Mouse (Mus musculus) forebrain, embryonic 10.5 days (tissue): ENCODE measurements around the gene Fblim1. TPM values are rescaled to one million over a fixed set of nuclear protein-coding genes. Genes with fewer than 3 reads are reported as not detected.
"Not testable (repeated sequence)": the region's sequence is repeated elsewhere in the genome, so short reads cannot be mapped to it uniquely, and the experiment has no call there.

ENCODE experiments used
- DNase-seq: peaks from one replicate; pipeline ENCODE4 v3.0.0-alpha.2; 2017; ENCODE audit warnings: low spot score; ENCODE audit errors: extremely low spot score
- H3K27ac ChIP-seq: fragments of 300-500 bp; sonication (generic); 2 replicates; pipeline ENCODE4 v1.5.1; 2016; ENCODE audit warnings: mild to moderate bottlenecking
- H3K27me3 ChIP-seq: fragments of 300-500 bp; sonication (generic); 2 replicates; pipeline ENCODE4 v1.6.1; 2016; ENCODE audit warnings: mild to moderate bottlenecking; ENCODE audit not compliant: poor library complexity, severe bottlenecking
- H3K36me3 ChIP-seq: fragments of 300-500 bp; sonication (generic); replicated peaks from 2 replicates; pipeline ENCODE4 v1.6.1; 2016; ENCODE audit warnings: mild to moderate bottlenecking, moderate library complexity
- H3K4me1 ChIP-seq: fragments of 300-500 bp; sonication (generic); 2 replicates; pipeline ENCODE4 v1.6.1; 2016
- H3K4me3 ChIP-seq: fragments of 300-500 bp; sonication (generic); 2 replicates; pipeline ENCODE4 v1.5.1; 2016; ENCODE audit warnings: mild to moderate bottlenecking, moderate library complexity
- H3K9me3 ChIP-seq: fragments of 300-500 bp; sonication (generic); 2 replicates; pipeline ENCODE4 v1.6.1; 2016; ENCODE audit warnings: mild to moderate bottlenecking, moderate library complexity
- WGBS: fragments of 180-500 bp; shearing (Covaris S2); methylation state at CpG from one replicate; pipeline ENCODE4 v1.1.7; 2016; 5-methylcytosine and 5-hydroxymethylcytosine counted together
- polyA plus RNA-seq: library from polyadenylated mRNA; unstranded; fragments of >200 nt; fragmentation: Nextera tagmentation; extraction: Ambion mirVana; gene quantifications from 2 replicates; pipeline ENCODE4 v1.2.1, GENCODE M21; 2016

Gene Fblim1
- polyA plus RNA-seq, 1 experiment from 2014 or later, result 23.2 TPM

- WGBS, result 74% methylated on average over 6 of the region's 6 CpGs
- Histone ChIP-seq H3K27me3 (0 out of 2 replicates have a peak, but pooled peaks cover 5% of the 10 kb centered on the region), H3K36me3 (no peaks in the 10 kb centered on the region), H3K9me3 (no peaks in the 10 kb centered on the region), H3K4me3 (no peak overlapping the region), H3K4me1 (peaks cover 8% of the 10 kb centered on the region), H3K27ac (no peak overlapping the region)
- no peak for DNase-seq
Measured at GRCm38 (mm10) chr4:141570004-141570403, 35.9 kb downstream of the Fblim1 start.

DNA sequence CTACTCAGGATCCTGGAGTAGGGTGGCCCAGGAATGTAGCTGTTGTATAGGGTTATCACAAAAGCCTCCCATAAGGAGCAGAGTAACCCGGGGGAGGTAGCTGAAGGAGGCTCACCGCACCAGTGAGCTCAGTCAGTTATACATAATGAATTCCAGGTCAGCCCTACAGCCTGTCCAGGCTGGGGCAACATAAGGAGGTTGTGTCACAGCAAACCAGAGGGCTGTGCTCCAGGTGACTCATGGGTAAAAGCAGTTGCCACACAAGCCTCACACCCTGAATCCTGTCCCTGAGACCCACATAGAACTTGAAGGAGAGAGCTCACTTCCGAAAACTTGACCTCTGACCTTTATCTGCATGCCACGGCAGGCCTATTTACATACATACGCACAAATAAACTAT is 36.9 kb downstream of the Fblim1 start:
- peaks cover 10% of the 10 kb centered on the region for H3K4me1 ChIP-seq
- DNase-seq, result no peak
- H3K4me3 ChIP-seq, result no peak overlapping the region
- no peaks in the 10 kb centered on the region for H3K36me3 ChIP-seq
- no peaks in the 10 kb centered on the region for H3K27me3 ChIP-seq
- WGBS, result 82% methylated on average over 5 of the region's 5 CpGs
- no peak overlapping the region for H3K27ac ChIP-seq
- H3K9me3 ChIP-seq, result no peaks in the 10 kb centered on the region

DNA sequence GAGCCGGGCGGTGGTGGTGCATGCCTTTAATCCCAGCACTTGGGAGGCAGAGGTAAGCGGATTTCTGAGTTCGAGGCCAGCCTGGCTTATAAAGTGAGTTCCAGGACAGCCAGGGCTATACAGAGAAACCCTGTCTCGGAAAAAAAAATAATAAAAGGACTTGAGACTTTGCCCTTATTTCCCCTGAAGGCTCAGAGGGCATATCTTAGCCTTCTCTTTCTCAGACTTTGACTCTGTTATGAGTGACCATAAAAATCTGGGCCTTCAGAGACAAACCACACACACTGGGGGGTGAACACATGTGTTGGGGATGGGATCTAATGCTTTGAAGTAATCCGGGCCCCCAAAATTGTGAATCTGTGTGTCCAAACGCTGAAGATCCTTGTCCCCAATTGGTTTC is 38.7 kb downstream of the Fblim1 start:
- 90% methylated on average over 7 of the region's 7 CpGs for WGBS
- not testable (repeated sequence) for H3K4me1 ChIP-seq, H3K4me3 ChIP-seq, DNase-seq, H3K36me3 ChIP-seq, H3K27me3 ChIP-seq, H3K9me3 ChIP-seq, H3K27ac ChIP-seq

DNA sequence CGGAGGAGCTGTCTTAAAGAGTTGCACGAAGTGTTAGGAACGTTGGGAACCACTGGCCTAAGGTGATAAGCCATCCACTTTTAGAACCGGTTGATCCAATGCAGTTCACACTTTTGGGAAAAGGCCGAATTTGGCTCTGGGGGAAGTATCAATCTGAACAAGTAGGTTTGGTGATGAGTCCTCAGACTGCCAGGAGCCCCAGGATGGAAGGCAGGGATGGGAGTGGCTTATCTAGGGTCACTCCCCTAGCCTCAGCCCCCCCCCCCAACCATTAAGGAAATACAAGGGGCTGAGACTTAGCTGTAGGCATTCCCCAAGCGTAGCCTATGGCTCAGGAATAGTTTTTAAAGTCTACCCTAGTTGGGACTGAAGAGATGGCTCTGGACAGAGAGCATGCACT is 39.7 kb downstream of the Fblim1 start:
- WGBS, result 90% methylated on average over 6 of the region's 6 CpGs
- H3K4me1 ChIP-seq, result peaks cover 10% of the 10 kb centered on the region
- H3K4me3 ChIP-seq, result no peak overlapping the region
- no peaks in the 10 kb centered on the region for H3K36me3 ChIP-seq
- no peak overlapping the region for H3K27ac ChIP-seq
- H3K27me3 ChIP-seq, result no peaks in the 10 kb centered on the region
- DNase-seq, result no peak
- H3K9me3 ChIP-seq, result no peaks in the 10 kb centered on the region

DNA sequence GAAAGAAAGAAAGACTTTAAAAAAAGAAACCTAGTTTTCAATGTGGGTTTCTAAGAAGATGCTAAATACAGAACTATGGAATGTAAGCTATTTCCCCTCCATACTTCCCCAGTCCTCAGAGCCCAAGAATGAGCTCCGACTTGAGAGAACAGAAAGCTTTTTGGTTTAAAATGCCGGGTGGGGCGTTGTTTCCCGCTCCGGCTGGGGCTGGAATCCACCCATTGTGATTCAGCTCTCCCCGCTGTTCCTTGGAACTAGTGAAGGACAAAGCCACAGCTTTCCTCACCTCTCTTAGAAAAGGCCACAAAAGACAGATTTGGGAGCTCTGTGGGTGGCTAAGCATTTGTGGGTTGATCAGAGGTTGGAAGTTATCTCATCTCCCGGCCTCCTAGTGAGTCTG is 40.6 kb downstream of the Fblim1 start:
- no peaks in the 10 kb centered on the region for H3K9me3 ChIP-seq
- peaks cover 10% of the 10 kb centered on the region for H3K4me1 ChIP-seq
- DNase-seq, result no peak
- no peaks in the 10 kb centered on the region for H3K36me3 ChIP-seq
- 35% methylated on average over 7 of the region's 7 CpGs for WGBS
- H3K27ac ChIP-seq, result 0 out of 2 replicates have a peak overlapping the region, but pooled peaks have one; percentile 5
- no peaks in the 10 kb centered on the region for H3K27me3 ChIP-seq
- H3K4me3 ChIP-seq, result no peak overlapping the region

GRCm38 (mm10) chr4:141564660-141565059 is 41.2 kb downstream of the Fblim1 start:
- Histone ChIP-seq H3K4me3 (no peak overlapping the region), H3K27ac (no peak overlapping the region), H3K36me3 (no peaks in the 10 kb centered on the region), H3K27me3 (no peaks in the 10 kb centered on the region), H3K4me1 (peaks cover 17% of the 10 kb centered on the region), H3K9me3 (no peaks in the 10 kb centered on the region)
- WGBS, result 78% methylated on average over 3 of the region's 3 CpGs
- DNase-seq, result no peak

DNA sequence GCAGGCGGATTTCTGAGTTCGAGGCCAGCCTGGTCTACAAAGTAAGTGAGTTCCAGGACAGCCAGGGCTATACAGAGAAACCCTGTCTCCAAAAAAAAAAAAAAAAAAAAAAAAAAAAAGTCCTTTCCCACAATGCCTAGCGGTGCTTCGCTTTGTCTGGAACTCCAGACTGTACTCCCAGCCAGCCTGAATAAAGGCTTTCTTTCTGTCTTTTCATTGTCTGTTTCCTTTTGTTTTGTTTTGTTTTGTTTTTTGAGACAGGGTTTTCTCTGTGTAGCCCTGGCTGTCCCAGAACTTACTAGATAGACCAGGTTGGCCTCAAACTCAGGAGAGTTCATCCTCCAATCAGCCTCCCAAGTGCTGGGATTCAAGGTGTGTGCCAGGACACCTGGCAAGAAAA is 41.7 kb downstream of the Fblim1 start:
- H3K27ac ChIP-seq, result no peak overlapping the region
- H3K9me3 ChIP-seq, result no peaks in the 10 kb centered on the region
- DNase-seq, result no peak
- 97% methylated on average over 4 of the region's 4 CpGs for WGBS
- no peak overlapping the region for H3K4me3 ChIP-seq
- no peaks in the 10 kb centered on the region for H3K36me3 ChIP-seq
- no peaks in the 10 kb centered on the region for H3K27me3 ChIP-seq
- H3K4me1 ChIP-seq, result peaks cover 21% of the 10 kb centered on the region

DNA sequence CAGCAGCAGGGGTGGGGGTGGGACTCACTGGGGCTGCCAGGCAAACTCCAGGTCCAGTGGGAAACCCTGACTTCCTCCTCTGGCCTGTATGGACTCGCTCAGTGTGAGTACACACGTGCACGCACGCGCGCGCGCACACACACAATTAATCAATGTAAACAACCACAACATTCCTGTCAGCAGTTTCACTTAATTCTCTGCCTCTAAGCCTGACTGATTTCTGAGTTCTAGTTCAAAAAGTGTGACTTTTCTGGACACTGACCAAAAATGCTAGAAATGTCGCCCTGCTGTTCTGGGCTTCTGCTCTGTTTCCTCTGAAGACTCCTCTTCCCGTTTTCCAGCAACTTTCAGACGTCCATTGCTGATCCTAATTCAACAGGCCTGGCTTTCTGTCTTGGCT is 43.6 kb downstream of the Fblim1 start:
- H3K27ac ChIP-seq, result no peak overlapping the region
- WGBS, result 89% methylated on average over 11 of the region's 11 CpGs
- peaks cover 35% of the 10 kb centered on the region for H3K4me1 ChIP-seq
- no peaks in the 10 kb centered on the region for H3K9me3 ChIP-seq
- peaks cover 14% of the 10 kb centered on the region for H3K27me3 ChIP-seq
- no peak overlapping the region for H3K4me3 ChIP-seq
- no peaks in the 10 kb centered on the region for H3K36me3 ChIP-seq
- DNase-seq, result no peak

DNA sequence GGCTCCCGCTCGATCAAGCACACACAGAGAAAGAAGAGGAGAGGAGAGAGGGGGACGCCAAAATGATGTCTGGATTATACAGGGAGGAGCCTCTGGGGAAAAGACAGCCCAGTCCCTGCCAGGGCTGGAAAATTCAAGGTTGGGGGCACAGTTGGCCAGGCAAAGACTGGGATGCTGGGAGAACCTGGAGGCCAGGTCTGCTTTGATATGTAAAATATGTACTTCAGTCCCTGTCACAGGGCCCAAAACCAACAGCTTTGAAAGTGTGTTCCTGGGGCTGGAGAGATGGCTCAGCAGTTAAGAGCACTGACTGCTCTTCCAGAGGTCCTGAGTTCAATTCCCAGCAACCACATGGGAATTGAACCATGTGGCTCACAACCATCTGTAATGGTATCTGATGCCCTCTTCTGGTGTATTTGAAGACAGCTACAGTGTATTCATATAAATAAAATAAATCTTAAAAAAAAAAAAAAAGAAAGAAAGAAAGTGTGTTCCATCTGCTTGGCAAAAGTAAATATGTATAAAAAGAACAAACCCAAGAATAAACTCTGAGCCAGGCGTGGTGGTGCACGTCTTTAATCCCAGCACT is 44.5 kb downstream of the Fblim1 start:
- not testable (repeated sequence) for H3K27ac ChIP-seq, H3K4me3 ChIP-seq, H3K36me3 ChIP-seq, H3K9me3 ChIP-seq, DNase-seq
- WGBS, result 80% methylated on average over 5 of the region's 5 CpGs
- Histone ChIP-seq H3K4me1 (peaks cover 35% of the 10 kb centered on the region), H3K27me3 (peaks cover 16% of the 10 kb centered on the region)

DNA sequence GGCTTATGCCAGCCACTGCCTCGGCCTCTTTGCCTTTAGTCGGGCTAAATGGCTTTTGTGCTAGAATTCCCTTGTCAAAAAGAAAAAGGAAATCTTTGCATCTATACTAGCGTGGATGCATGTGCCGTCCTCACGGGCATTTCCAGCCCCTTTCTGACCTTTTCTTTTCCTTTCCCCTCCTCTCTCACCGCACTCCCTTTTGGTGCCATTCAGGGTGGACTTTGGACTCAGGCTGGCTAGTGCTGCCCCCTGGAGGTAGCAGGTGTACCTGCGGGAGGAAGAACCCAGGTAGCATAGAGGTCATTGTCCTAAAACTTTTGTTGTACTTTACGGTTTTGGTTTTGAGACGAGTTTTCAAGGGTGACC is 46.0 kb downstream of the Fblim1 start:
- H3K36me3 ChIP-seq, result no peaks in the 10 kb centered on the region
- H3K27ac ChIP-seq, result peak overlapping the region; percentile 79
- peaks cover 16% of the 10 kb centered on the region for H3K27me3 ChIP-seq
- peak overlapping the region; percentile 59 for H3K4me3 ChIP-seq
- peaks cover 28% of the 10 kb centered on the region for H3K4me1 ChIP-seq
- H3K9me3 ChIP-seq, result no peaks in the 10 kb centered on the region
- 4% methylated on average over 9 of the region's 9 CpGs for WGBS
- peak; percentile 76 for DNase-seq

- peak; percentile 71 for DNase-seq
- Histone ChIP-seq H3K4me1 (peaks cover 25% of the 10 kb centered on the region), H3K27me3 (peaks cover 16% of the 10 kb centered on the region), H3K9me3 (no peaks in the 10 kb centered on the region), H3K4me3 (peak overlapping the region; percentile 59), H3K36me3 (no peaks in the 10 kb centered on the region), H3K27ac (peak overlapping the region; percentile 79)
- under 1% methylated on average over 30 of the region's 30 CpGs for WGBS
Measured at GRCm38 (mm10) chr4:141559131-141559897, 46.6 kb downstream of the Fblim1 start.

GRCm38 (mm10) chr4:141558658-141559057 is 47.2 kb downstream of the Fblim1 start:
- DNase-seq, result peak; percentile 44
- H3K9me3 ChIP-seq, result no peaks in the 10 kb centered on the region
- H3K4me3 ChIP-seq, result peak overlapping the region; percentile 59
- H3K36me3 ChIP-seq, result no peaks in the 10 kb centered on the region
- H3K27me3 ChIP-seq, result peaks cover 16% of the 10 kb centered on the region
- H3K27ac ChIP-seq, result peak overlapping the region; percentile 79
- WGBS, result 13% methylated on average over 16 of the region's 16 CpGs
- H3K4me1 ChIP-seq, result peaks cover 25% of the 10 kb centered on the region

DNA sequence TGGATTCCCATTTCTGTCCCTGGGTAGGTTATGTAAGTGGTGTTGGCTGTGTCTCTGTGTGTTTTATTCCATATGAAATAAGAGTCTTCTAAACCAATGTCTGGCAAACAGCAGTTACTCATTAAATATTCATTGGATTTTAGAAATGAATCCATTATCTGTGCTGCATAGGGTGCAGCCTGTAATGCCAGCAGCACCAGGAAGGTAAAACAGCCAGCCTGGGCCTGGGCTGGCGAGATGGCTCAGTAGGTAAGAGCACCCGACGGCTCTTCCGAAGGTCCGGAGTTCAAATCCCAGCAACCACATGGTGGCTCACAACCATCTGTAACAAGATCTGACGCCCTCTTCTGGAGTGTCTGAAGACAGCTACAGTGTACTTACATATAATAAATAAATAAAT is 49.7 kb downstream of the Fblim1 start:
- 90% methylated on average over 6 of the region's 6 CpGs for WGBS
- not testable (repeated sequence) for H3K27ac ChIP-seq, H3K4me3 ChIP-seq, DNase-seq, H3K9me3 ChIP-seq, H3K36me3 ChIP-seq
- H3K4me1 ChIP-seq, result peaks cover 36% of the 10 kb centered on the region
- peaks cover 16% of the 10 kb centered on the region for H3K27me3 ChIP-seq
